Mouse (Mus musculus) C2C12 (cell line): ENCODE data around the gene Smurf1.

ENCODE experiments used
- CEBPB ChIP-seq: IDR thresholded peaks from one replicate; pipeline ENCODE4 v1.6.1; 2011; ENCODE audit warnings: low read depth, mild to moderate bottlenecking, control low read depth, moderate library complexity
- CTCF ChIP-seq: IDR thresholded peaks from one replicate; pipeline ENCODE4 v1.5.1; 2011; ENCODE audit not compliant: control insufficient read depth, insufficient read depth, insufficient read length
- FOSL1 ChIP-seq: IDR thresholded peaks from one replicate; pipeline ENCODE4 v1.8.0; 2011; ENCODE audit warnings: mild to moderate bottlenecking, low read length; ENCODE audit not compliant: poor library complexity, insufficient read depth, severe bottlenecking
- MAX ChIP-seq: IDR thresholded peaks from one replicate; pipeline ENCODE4 v1.6.1; 2011; ENCODE audit warnings: mild to moderate bottlenecking, control low read depth
- MYOG ChIP-seq: IDR thresholded peaks from one replicate; pipeline ENCODE4 v1.6.1; 2011; ENCODE audit not compliant: control insufficient read depth, insufficient read length; ENCODE audit errors: extremely low read depth
- USF1 ChIP-seq: IDR thresholded peaks from one replicate; pipeline ENCODE4 v1.6.1; 2011; ENCODE audit warnings: low read depth, mild to moderate bottlenecking, control low read depth, moderate library complexity

- TF ChIP-seq MAX (no peak), CTCF (no peak), CEBPB (no peak), FOSL1 (no peak), USF1 (no peak), MYOG (no peak)
These were observed 1.8 kb downstream of the Smurf1 start for GRCm38 (mm10) chr5:144963817-144964261.
